Comparison of ENCODE assay signal across 8 mouse cellular contexts in the genomic region with DNA sequence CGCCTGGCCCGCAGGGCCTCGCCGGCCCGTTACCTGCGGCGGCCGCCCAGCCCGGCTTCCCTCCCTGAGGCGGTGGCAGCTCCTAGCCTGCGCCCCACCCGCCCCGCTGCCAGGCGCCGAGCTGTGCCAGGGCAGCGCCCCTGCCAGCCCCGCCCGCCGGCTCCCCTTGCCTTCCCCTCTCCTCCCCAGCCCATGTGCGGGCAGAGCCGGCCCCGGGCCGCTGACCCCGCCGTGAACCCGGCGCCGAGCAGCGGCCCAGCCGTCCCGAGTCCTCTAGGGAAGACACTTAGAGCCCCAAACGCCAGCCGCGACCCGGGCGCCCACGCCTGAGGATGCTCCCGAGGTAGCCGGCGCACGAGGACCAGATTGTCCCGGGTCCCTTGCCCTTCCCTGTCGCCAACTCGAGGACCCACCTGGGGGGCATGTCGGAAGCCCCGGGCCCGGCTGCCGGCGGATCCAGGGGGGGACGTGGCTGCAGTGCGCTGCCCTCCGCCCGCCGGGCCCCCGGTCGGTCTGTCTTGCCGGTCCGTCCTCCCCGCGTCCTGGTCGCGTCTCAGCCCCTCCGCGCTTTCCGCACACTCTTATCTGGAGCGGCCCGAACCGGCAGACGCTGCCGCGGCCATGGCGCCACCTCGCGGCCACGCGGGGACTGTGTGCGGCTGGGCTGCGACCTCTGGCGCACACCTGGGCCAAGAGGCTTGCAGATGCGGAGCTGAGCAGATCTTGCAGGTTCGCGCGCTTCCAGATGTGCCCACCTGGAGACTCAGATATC. TPM values are rescaled to one million over a fixed set of nuclear protein-coding genes. Genes with fewer than 3 reads are reported as not detected.
DNase-seq lines count a peak whose midpoint lies in the region; ATAC-seq lines count a peak whose summit lies in the region.

No protein-coding gene starts in this region.

- ATAC-seq in activated CD4-positive, CD25-positive, alpha-beta regulatory T cell, adult 4 months = peak; percentile 10
- no peak for ATAC-seq in hindbrain, embryonic 16.5 days

- intact Hi-C loops in left cerebral cortex, postnatal 4 days (cut with DNase I) = loop anchor here (10.0 kb wide), 1 partner anchor 224 kb away; no protein-coding TSS in a partner anchor

- peak; percentile 80 for DNase-seq in cerebellum, adult 9-11 months
- peak; percentile 92 for DNase-seq in gastrocnemius, postnatal 10 days
- peak; percentile 76 for DNase-seq in left cerebral cortex, postnatal 4 days
- DNase-seq in midbrain, embryonic 10.5 days (ENCODE audit: low spot score) = peak; percentile 78
- peak; percentile 71 for DNase-seq in spleen, adult 12 weeks (ENCODE audit: low spot score)
- no peak for DNase-seq in MN1 (ENCODE audit: low spot score)

- H3K4me1 ChIP-seq in hindbrain, embryonic 16.5 days (ENCODE audit: control insufficient read depth, insufficient read depth, low read depth, low read length) = peaks cover 41% of the 10 kb centered on the region
- H3K4me1 ChIP-seq in midbrain, embryonic 10.5 days = peaks cover 87% of the 10 kb centered on the region

- H3K27ac ChIP-seq in hindbrain, embryonic 16.5 days (ENCODE audit: low read depth, low read length) = peak overlapping the region; percentile 66
- peak overlapping the region; percentile 13; the same call in 1 of the 2 replicates for H3K27ac ChIP-seq in midbrain, embryonic 10.5 days (replicated peaks)

- peak overlapping the region; percentile 92 for H3K4me2 ChIP-seq in hindbrain, embryonic 16.5 days (ENCODE audit: low read length)

- peaks cover 45% of the 10 kb centered on the region for H3K27me3 ChIP-seq in hindbrain, embryonic 16.5 days (replicated peaks; ENCODE audit: control insufficient read depth, insufficient read depth, low read length)
- H3K27me3 ChIP-seq in midbrain, embryonic 10.5 days (ENCODE audit: low read depth, poor library complexity, severe bottlenecking) = peaks cover 100% of the 10 kb centered on the region

- peak overlapping the region; percentile 65 for H3K9ac ChIP-seq in hindbrain, embryonic 16.5 days (ENCODE audit: low read depth, low read length)

- no peaks in the 10 kb centered on the region for H3K9me3 ChIP-seq in hindbrain, embryonic 16.5 days (ENCODE audit: control insufficient read depth, low read length)
- H3K9me3 ChIP-seq in midbrain, embryonic 10.5 days (replicated peaks) = no peaks in the 10 kb centered on the region

- 2% methylated on average over 49 of the region's 83 CpGs for WGBS in hindbrain, embryonic 16.5 days
- under 1% methylated on average over 83 of the region's 83 CpGs for WGBS in midbrain, embryonic 10.5 days

- H3K4me3 ChIP-seq in hindbrain, embryonic 16.5 days (ENCODE audit: low read length) = peak overlapping the region; percentile 48
- H3K4me3 ChIP-seq in midbrain, embryonic 10.5 days = peak overlapping the region; percentile 58

- no peaks in the 10 kb centered on the region for H3K36me3 ChIP-seq in hindbrain, embryonic 16.5 days (ENCODE audit: control insufficient read depth, insufficient read depth, low read length)
- H3K36me3 ChIP-seq in midbrain, embryonic 10.5 days = no peaks in the 10 kb centered on the region

RNA-seq across cellular contexts. Expression of gene Hic1, which starts 0.5 kb away (rescaled TPM):
- under 1 TPM in 1 of 2 experiments, not detected in 1; 0.38 TPM for polyA plus RNA-seq in activated CD4-positive, CD25-positive, alpha-beta regulatory T cell, adult 4 months (2017; shearing (Covaris generic))
- 10 to 100 TPM; 21.1 to 27.1 TPM for total RNA-seq in gastrocnemius, postnatal 10 days (2021)
- 1.9 and 2.2 TPM in 2 replicates for polyA plus RNA-seq in hindbrain, embryonic 16.5 days (2015; fragmentation: Nextera tagmentation; extraction: Ambion mirVana)
- 1 to 10 TPM; 5.2 to 5.6 TPM for total RNA-seq in left cerebral cortex, postnatal 4 days (2021)
- polyA plus RNA-seq in midbrain, embryonic 10.5 days (2016; fragmentation: Nextera tagmentation; extraction: Ambion mirVana) = 0.32 and 0.57 TPM in 2 replicates

RNA-seq across cellular contexts. Expression of gene Ovca2, which starts 9.9 kb away (rescaled TPM):
- 10 to 100 TPM; 28.4 to 32.8 TPM for polyA plus RNA-seq in activated CD4-positive, CD25-positive, alpha-beta regulatory T cell, adult 4 months (2017; shearing (Covaris generic))
- 1 to 10 TPM; 4.7 to 5.1 TPM for total RNA-seq in gastrocnemius, postnatal 10 days (2021)
- 14.4 and 14.5 TPM in 2 replicates for polyA plus RNA-seq in hindbrain, embryonic 16.5 days (2015; fragmentation: Nextera tagmentation; extraction: Ambion mirVana)
- total RNA-seq in left cerebral cortex, postnatal 4 days (2021) = 10 to 100 TPM in 1 of 2 experiments, 1 to 10 TPM in 1; 9.2 to 11.2 TPM
- 33.5 and 37.6 TPM in 2 replicates for polyA plus RNA-seq in midbrain, embryonic 10.5 days (2016; fragmentation: Nextera tagmentation; extraction: Ambion mirVana)

RNA-seq across cellular contexts. Expression of gene Dph1, which starts 22.3 kb away (rescaled TPM):
- polyA plus RNA-seq in activated CD4-positive, CD25-positive, alpha-beta regulatory T cell, adult 4 months (2017; shearing (Covaris generic)) = 1 to 10 TPM; 8.3 to 9.6 TPM
- 1 to 10 TPM; 8.3 to 8.4 TPM for total RNA-seq in gastrocnemius, postnatal 10 days (2021)
- 15.4 and 15.7 TPM in 2 replicates for polyA plus RNA-seq in hindbrain, embryonic 16.5 days (2015; fragmentation: Nextera tagmentation; extraction: Ambion mirVana)
- 10 to 100 TPM; 15.2 to 15.3 TPM for total RNA-seq in left cerebral cortex, postnatal 4 days (2021)
- polyA plus RNA-seq in midbrain, embryonic 10.5 days (2016; fragmentation: Nextera tagmentation; extraction: Ambion mirVana) = 25.4 and 27.3 TPM in 2 replicates

RNA-seq across cellular contexts. Expression of gene Rtn4rl1, which starts 24.8 kb away (rescaled TPM):
- polyA plus RNA-seq in activated CD4-positive, CD25-positive, alpha-beta regulatory T cell, adult 4 months (2017; shearing (Covaris generic)) = 1 to 10 TPM; 1.6 to 1.8 TPM
- 1 to 10 TPM; 3.2 to 3.8 TPM for total RNA-seq in gastrocnemius, postnatal 10 days (2021)
- 10.6 and 10.7 TPM in 2 replicates for polyA plus RNA-seq in hindbrain, embryonic 16.5 days (2015; fragmentation: Nextera tagmentation; extraction: Ambion mirVana)
- total RNA-seq in left cerebral cortex, postnatal 4 days (2021) = 10 to 100 TPM; 31.6 to 35.4 TPM
- polyA plus RNA-seq in midbrain, embryonic 10.5 days (2016; fragmentation: Nextera tagmentation; extraction: Ambion mirVana) = 2.3 and 3.0 TPM in 2 replicates
